Mouse (Mus musculus) midbrain, embryonic 12.5 days (tissue): ENCODE measurements around the gene Paics. TPM values are rescaled to one million over a fixed set of nuclear protein-coding genes. Genes with fewer than 3 reads are reported as not detected.
"Not testable (repeated sequence)": the region's sequence is repeated elsewhere in the genome, so short reads cannot be mapped to it uniquely, and the experiment has no call there.

Experiments
- ATAC-seq: fragments of 200-750 bp; cut with Nextera tagmentation; 2 replicates; pipeline ENCODE4 v1.8.0; 2017; ENCODE audit warnings: low read depth, moderate TSS enrichment, moderate library complexity; ENCODE audit not compliant: low FRiP score
- H3K27ac ChIP-seq: fragments of 300-500 bp; sonication (generic); replicated peaks from 2 replicates; pipeline ENCODE4 v1.5.1; 2016; ENCODE audit warnings: mild to moderate bottlenecking
- H3K27me3 ChIP-seq: fragments of 300-500 bp; sonication (generic); 2 replicates; pipeline ENCODE4 v1.6.1; 2016; ENCODE audit warnings: mild to moderate bottlenecking
- H3K36me3 ChIP-seq: fragments of 300-500 bp; sonication (generic); 2 replicates; pipeline ENCODE4 v1.6.1; 2016
- H3K4me1 ChIP-seq: fragments of 300-500 bp; sonication (generic); 2 replicates; pipeline ENCODE4 v1.6.1; 2016
- H3K4me2 ChIP-seq: fragments of 300-500 bp; sonication (generic); replicated peaks from 2 replicates; pipeline ENCODE4 v1.6.1; 2016; ENCODE audit warnings: mild to moderate bottlenecking, moderate library complexity
- H3K4me3 ChIP-seq: fragments of 300-500 bp; sonication (generic); 2 replicates; pipeline ENCODE4 v1.5.1; 2016; ENCODE audit warnings: mild to moderate bottlenecking
- H3K9ac ChIP-seq: fragments of 300-500 bp; sonication (generic); replicated peaks from 2 replicates; pipeline ENCODE4 v1.6.1; 2016; ENCODE audit warnings: mild to moderate bottlenecking, moderate library complexity
- H3K9me3 ChIP-seq: fragments of 300-500 bp; sonication (generic); 2 replicates; pipeline ENCODE4 v1.6.1; 2016; ENCODE audit warnings: mild to moderate bottlenecking
- WGBS: fragments of 180-500 bp; shearing (Covaris S2); methylation state at CpG from one replicate; pipeline ENCODE4 v1.1.7; 2016; 5-methylcytosine and 5-hydroxymethylcytosine counted together
- polyA plus RNA-seq: library from polyadenylated mRNA; unstranded; fragments of >200 nt; fragmentation: Nextera tagmentation; extraction: Ambion mirVana; gene quantifications from 2 replicates; pipeline ENCODE4 v1.2.1, GENCODE M21; 2016

Gene Paics
- polyA plus RNA-seq, 1 experiment from 2014 or later: 297 TPM

DNA sequence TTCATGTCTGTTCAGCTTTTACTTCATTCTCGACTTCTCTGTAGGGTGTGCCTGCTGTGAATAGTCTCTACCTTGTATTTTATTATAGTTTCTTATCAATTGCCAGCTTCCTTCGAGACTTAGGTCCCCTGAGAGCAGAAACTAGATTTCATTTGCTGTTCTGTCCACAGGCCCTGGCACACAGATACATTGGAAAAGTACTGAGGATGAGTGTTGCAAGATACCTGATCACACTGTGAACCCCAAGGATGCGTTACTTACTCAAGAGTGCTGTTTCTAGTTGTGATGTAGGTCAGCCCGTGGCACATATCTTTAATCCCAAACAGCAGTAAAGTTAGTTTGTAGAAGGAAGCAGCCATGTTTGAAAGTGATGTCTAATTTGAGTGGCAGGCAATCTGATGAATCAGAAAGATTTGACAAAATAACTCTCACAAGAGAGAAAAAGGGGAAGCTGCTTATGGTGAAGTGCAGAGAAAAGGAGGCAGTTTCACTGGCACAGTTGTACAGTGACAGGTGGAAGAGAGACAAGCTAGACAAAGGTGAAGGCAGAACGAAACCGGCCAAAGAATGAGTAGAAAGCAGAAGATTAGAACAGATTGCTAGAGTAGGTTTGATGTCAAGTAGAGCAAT lies 3.3 kb downstream of the Paics start:
- Histone ChIP-seq H3K9ac (no peak overlapping the region), H3K4me3 (no peak overlapping the region), H3K4me2 (no peak overlapping the region), H3K9me3 (no peaks in the 10 kb centered on the region), H3K36me3 (peaks cover 36% of the 10 kb centered on the region), H3K27ac (no peak overlapping the region), H3K4me1 (peaks cover 24% of the 10 kb centered on the region), H3K27me3 (no peaks in the 10 kb centered on the region)
- no peak for ATAC-seq
- 86% methylated on average over 6 of the region's 6 CpGs for WGBS

DNA sequence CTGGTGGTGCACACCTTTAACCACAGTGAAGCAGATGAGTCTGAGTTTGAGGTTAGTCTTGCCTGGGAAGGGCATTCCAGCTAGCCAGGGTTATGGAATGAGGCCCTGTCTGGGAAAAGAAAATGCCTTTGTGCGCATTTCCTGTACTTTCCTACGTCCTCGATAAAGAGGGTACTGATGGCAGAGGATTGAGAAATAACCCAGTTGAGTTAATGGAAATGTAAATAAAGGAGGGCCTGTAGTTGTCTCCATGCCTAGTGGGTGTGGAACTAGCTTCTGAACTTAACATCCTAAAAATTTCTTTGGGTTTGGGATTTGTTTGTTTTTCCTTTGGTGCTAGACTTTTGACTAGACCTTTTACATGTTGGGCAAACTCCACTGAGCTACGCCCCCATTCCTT lies 4.4 kb downstream of the Paics start:
- no peak overlapping the region for H3K4me2 ChIP-seq
- peaks cover 14% of the 10 kb centered on the region for H3K4me1 ChIP-seq
- no peaks in the 10 kb centered on the region for H3K9me3 ChIP-seq
- H3K36me3 ChIP-seq: peaks cover 46% of the 10 kb centered on the region
- no peak overlapping the region for H3K27ac ChIP-seq
- no peak for ATAC-seq
- no peaks in the 10 kb centered on the region for H3K27me3 ChIP-seq
- WGBS: 94% methylated on average over 4 of the region's 4 CpGs
- no peak overlapping the region for H3K9ac ChIP-seq
- no peak overlapping the region for H3K4me3 ChIP-seq

DNA sequence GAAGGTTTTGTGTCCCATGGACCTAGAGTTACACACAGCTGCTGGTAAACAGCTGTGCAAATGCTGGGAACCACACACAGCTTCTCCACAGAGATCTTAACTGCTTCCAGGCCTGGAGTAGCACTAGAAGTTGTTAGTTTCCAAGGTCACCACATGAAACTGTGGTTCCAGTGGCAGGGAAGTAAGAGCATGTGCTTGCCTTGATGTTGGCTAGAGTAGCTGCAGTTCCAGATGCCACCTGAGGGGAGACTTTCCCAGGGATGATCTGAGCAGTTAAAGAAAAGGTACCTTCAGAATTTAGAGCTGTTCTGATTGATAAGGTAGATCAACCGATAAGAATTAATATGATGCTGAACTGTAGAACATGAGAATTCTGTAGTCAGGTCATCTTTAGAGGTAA lies 6.8 kb downstream of the Paics start:
- Histone ChIP-seq H3K4me1 (peaks cover 4% of the 10 kb centered on the region; the same call in 1 of the 2 replicates), H3K4me2 (no peak overlapping the region), H3K27me3 (no peaks in the 10 kb centered on the region), H3K27ac (no peak overlapping the region), H3K4me3 (no peak overlapping the region), H3K9me3 (no peaks in the 10 kb centered on the region), H3K36me3 (peaks cover 71% of the 10 kb centered on the region), H3K9ac (no peak overlapping the region)
- 93% methylated on average over 1 of the region's 1 CpGs for WGBS
- ATAC-seq: no peak

GRCm38 (mm10) chr5:76959587-76959986 lies 8.5 kb downstream of the Paics start:
- Histone ChIP-seq H3K27ac (no peak overlapping the region), H3K27me3 (no peaks in the 10 kb centered on the region), H3K4me1 (no peaks in the 10 kb centered on the region), H3K9ac (no peak overlapping the region), H3K4me2 (no peak overlapping the region), H3K36me3 (peaks cover 83% of the 10 kb centered on the region), H3K4me3 (no peak overlapping the region), H3K9me3 (no peaks in the 10 kb centered on the region)
- 87% methylated on average over 5 of the region's 5 CpGs for WGBS
- no peak for ATAC-seq

GRCm38 (mm10) chr5:76962545-76962944 lies 11.4 kb downstream of the Paics start:
- H3K36me3 ChIP-seq: peaks cover 82% of the 10 kb centered on the region
- WGBS: 84% methylated on average over 11 of the region's 11 CpGs
- no peak overlapping the region for H3K27ac ChIP-seq

GRCm38 (mm10) chr5:76964651-76965050 lies 13.5 kb downstream of the Paics start:
- Histone ChIP-seq H3K4me3 (no peak overlapping the region), H3K27me3 (no peaks in the 10 kb centered on the region), H3K9ac (no peak overlapping the region), H3K9me3 (no peaks in the 10 kb centered on the region), H3K27ac (no peak overlapping the region), H3K4me2 (no peak overlapping the region), H3K4me1 (no peaks in the 10 kb centered on the region), H3K36me3 (peaks cover 82% of the 10 kb centered on the region)
- no peak for ATAC-seq
- WGBS: 90% methylated on average over 3 of the region's 3 CpGs

More at GRCm38 (mm10) chr5:76962545-76962944, 11.4 kb downstream of the Paics start:
- H3K4me1 ChIP-seq: no peaks in the 10 kb centered on the region
- H3K4me3 ChIP-seq: no peak overlapping the region
- no peaks in the 10 kb centered on the region for H3K27me3 ChIP-seq
- ATAC-seq: no peak
- H3K9ac ChIP-seq: no peak overlapping the region
- H3K4me2 ChIP-seq: no peak overlapping the region
- H3K9me3 ChIP-seq: no peaks in the 10 kb centered on the region

DNA sequence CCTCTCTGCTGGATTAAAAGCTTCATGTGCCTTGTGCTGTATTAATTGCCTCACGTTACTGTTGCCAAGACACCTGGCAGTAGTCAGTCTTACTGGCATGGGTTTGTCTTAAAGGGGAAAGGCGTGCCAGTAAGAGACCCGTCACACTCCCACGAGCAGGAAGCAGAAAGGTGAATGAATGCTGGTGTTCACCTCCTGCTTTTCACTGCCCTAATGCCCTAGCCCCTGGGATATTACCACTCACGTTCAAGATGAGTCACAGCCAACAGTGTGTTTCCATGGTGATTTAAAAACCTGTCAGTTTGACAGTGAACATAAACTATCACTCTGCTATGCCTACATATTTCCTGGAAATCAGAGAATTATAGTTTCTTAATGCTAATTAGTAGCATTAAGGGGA lies 18.1 kb downstream of the Paics start:
- ATAC-seq: no peak
- H3K4me3 ChIP-seq: no peak overlapping the region
- H3K36me3 ChIP-seq: peaks cover 46% of the 10 kb centered on the region

DNA sequence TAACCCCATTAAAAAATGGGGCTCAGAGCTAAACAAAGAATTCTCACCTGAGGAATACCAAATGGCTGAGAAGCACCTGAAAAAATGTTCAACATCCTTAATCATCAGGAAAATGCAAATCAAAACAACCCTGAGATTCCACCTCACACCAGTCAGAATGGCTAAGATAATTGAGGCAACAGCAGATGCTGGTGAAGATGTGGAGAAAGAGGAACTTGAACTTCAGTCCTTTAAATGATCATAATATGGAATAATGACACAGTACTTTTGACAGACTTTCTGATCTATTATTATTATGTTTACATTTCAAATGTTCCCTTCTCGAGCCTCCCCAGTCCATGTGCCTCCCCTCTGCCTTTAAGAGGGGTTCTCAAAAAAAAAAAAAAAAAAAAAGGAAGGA lies 20.0 kb downstream of the Paics start:
- H3K4me1 ChIP-seq: peaks cover 17% of the 10 kb centered on the region
- not testable (repeated sequence) for H3K27me3 ChIP-seq, H3K4me2 ChIP-seq, H3K4me3 ChIP-seq, H3K9me3 ChIP-seq, H3K27ac ChIP-seq, ATAC-seq, H3K9ac ChIP-seq
- peaks cover 36% of the 10 kb centered on the region for H3K36me3 ChIP-seq
- 91% methylated on average over 1 of the region's 1 CpGs for WGBS

More for the DNA sequence above, 18.1 kb downstream of the Paics start:
- Histone ChIP-seq H3K27me3 (no peaks in the 10 kb centered on the region), H3K4me2 (no peak overlapping the region), H3K9me3 (no peaks in the 10 kb centered on the region), H3K27ac (no peak overlapping the region), H3K9ac (no peak overlapping the region), H3K4me1 (peaks cover 9% of the 10 kb centered on the region)
- 85% methylated on average over 5 of the region's 5 CpGs for WGBS

DNA sequence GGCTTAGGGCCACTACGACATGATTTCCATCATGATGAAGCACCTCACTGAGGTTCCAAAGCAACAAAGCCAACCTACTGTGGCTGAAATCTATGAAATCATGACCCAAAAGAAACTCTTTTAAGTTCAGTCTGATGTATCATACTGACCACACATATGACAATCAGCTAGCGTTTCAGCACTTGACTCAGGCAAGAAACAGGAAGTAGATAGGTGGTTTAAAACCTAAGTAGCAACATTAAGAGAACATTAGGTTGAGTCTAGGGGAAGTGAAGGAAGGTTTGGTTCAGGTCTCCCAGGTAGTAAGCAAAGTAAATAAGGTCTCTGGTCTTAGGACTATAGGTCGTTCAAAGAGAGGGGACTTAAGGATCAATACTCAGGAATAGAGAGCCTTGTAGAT lies 22.4 kb downstream of the Paics start:
- peaks cover 17% of the 10 kb centered on the region for H3K4me1 ChIP-seq
- H3K27me3 ChIP-seq: no peaks in the 10 kb centered on the region
- H3K36me3 ChIP-seq: peaks cover 27% of the 10 kb centered on the region
- peak overlapping the region; percentile 88 for H3K4me3 ChIP-seq
- no peaks in the 10 kb centered on the region for H3K9me3 ChIP-seq
- H3K4me2 ChIP-seq: peak overlapping the region; percentile 91
- H3K9ac ChIP-seq: peak overlapping the region; percentile 82; the same call in 1 of the 2 replicates
- WGBS: 74% methylated on average over 3 of the region's 3 CpGs
- no peak for ATAC-seq
- no peak overlapping the region for H3K27ac ChIP-seq

- Histone ChIP-seq H3K27me3 (no peaks in the 10 kb centered on the region), H3K4me3 (peak overlapping the region; percentile 88), H3K9ac (peak overlapping the region; percentile 82), H3K36me3 (peaks cover 26% of the 10 kb centered on the region), H3K27ac (peak overlapping the region; percentile 84; the same call in 1 of the 2 replicates), H3K4me1 (peaks cover 17% of the 10 kb centered on the region), H3K9me3 (no peaks in the 10 kb centered on the region), H3K4me2 (peak overlapping the region; percentile 91)
- 3% methylated on average over 17 of the region's 17 CpGs for WGBS
- ATAC-seq: peak; percentile 52
These were observed 23.1 kb downstream of the Paics start for GRCm38 (mm10) chr5:76974207-76974553.

DNA sequence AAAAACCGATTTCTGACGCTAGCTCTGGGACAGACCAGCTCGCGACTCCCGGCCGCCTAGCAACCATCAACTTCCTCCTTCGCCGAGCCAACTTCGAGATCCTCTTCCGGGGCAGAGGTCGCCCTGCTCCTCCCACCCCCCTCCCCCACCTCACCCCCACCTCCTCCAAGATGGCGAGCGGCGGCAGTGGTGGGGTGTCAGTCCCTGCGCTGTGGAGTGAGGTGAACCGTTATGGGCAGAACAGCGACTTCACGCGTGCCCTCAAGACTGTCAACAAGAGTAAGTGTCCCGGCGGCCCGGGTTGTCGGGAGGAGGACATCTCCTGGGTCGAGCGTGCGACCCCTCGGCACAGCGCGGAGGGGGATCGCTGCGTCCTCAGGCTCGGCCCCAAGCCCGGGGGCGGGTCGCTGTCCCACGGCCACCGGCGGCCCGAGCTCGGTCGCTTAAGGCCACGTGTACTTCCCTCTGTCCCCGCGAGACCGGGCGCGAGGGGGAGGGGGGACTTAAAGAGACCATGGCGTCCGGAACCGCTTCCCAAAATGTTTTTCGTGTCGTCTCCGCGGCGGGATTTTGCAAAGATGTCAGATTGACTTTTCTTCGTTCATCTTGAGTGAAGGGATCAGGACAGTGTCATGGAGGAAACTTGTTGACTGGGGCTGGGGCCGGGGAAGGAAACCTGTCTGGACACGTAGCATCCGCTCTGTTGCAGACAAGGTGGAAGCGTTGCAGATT lies 23.6 kb downstream of the Paics start, which contains the start of gene Srp72:
Gene Srp72, plus strand, starts transcription at position 130 of the 732 bp plus-strand sequence.
- H3K27ac ChIP-seq: peak within 1 kb of the TSS; percentile 84
- peak; percentile 93 for ATAC-seq
- H3K4me3 ChIP-seq: peak within 1 kb of the TSS; percentile 88
- WGBS: under 1% methylated on average over 56 of the region's 60 CpGs
- H3K9me3 ChIP-seq: no peaks in the 10 kb centered on the region
- H3K9ac ChIP-seq: peak within 1 kb of the TSS; percentile 82
- H3K4me1 ChIP-seq: peaks cover 17% of the 10 kb centered on the region
- H3K36me3 ChIP-seq: peaks cover 26% of the 10 kb centered on the region
- peak within 1 kb of the TSS; percentile 91 for H3K4me2 ChIP-seq
- no peaks in the 10 kb centered on the region for H3K27me3 ChIP-seq

DNA sequence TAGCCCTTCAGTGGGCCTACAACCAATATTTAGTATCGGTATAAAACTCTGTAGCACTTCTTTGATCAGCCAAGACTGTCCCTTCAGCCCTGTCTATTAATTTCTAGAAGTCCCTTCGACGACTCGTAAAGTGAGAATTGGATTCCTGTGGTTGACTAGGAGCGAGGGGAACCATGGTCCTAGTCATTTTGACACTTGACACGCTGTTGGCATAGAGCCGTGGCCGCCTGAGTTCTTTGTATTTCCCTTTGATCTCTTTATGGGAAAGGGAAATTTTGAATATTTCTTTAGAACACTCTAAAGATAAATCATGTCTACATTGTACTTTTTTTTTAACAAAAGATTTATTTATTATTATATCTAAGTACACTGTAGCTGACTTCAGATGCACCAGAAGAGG lies 24.6 kb downstream of the Paics start:
- Histone ChIP-seq H3K36me3 (peaks cover 26% of the 10 kb centered on the region), H3K4me1 (peaks cover 17% of the 10 kb centered on the region), H3K4me2 (peak overlapping the region; percentile 91), H3K27me3 (no peaks in the 10 kb centered on the region), H3K4me3 (peak overlapping the region; percentile 88; the same call in 1 of the 2 replicates), H3K9me3 (no peaks in the 10 kb centered on the region), H3K9ac (0 out of 2 replicates have a peak overlapping the region, but pooled peaks have one; percentile 82), H3K27ac (no peak overlapping the region)
- 94% methylated on average over 8 of the region's 8 CpGs for WGBS
- ATAC-seq: no peak
